Mouse (Mus musculus): ENCODE results near the gene Atf7. TPM values are rescaled to one million over a fixed set of nuclear protein-coding genes. Genes with fewer than 3 reads are reported as not detected.

Gene Atf7
- polyA plus RNA-seq, 1 experiment from 2014 or later: 25.1 TPM

DNA sequence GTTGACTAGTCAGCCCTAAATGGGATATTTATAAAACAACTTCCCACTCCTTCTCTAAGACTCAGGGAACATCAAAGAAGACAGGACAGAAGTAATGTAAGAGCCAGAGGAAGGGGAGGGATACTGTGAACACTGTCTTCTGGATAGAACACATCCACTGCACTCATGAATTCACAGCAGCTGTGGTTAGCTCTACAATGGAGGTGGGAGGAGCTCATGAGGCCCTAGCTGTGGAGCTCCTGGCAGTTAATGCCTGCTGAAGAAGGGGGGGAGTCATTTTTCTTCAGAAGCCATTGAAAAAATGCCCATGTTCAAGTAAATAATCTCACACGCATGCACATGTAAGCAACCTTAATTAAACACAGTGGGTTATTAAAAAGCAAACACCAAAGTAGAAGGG, 48.3 kb downstream of the Atf7 start:
- H3K9me3 ChIP-seq: no peaks in the 10 kb centered on the region
- ATAC-seq (replicated peaks): no peak
- 0 out of 2 replicates have a peak, but pooled peaks cover 3% of the 10 kb centered on the region for H3K4me1 ChIP-seq
- no peaks in the 10 kb centered on the region for H3K36me3 ChIP-seq
- H3K27me3 ChIP-seq: no peaks in the 10 kb centered on the region
- no peak overlapping the region for H3K4me3 ChIP-seq
- no peak overlapping the region for H3K4me2 ChIP-seq (replicated peaks)
- 28% methylated on average over 1 of the region's 1 CpGs for WGBS
- H3K27ac ChIP-seq (replicated peaks): peak overlapping the region; percentile 49
- H3K9ac ChIP-seq (replicated peaks): no peak overlapping the region

DNA sequence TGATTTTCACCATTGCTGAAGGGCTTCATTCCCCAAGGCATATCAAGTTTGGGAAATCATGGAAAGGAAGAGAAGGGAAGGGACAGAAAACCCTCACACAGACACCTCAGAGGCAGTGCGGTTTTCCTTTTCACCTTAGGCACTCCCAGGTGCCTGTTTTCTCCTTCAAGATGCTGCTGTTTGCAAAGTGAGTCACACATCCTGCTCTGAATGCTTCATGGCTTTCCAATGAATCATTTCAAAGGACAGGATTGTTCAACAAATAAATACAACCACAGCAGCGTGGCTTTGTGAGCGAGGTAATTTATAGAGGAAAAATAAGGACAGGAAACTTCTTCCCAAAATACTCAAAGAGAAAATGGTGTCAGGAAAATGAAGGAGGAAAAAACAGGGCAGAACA, 53.2 kb downstream of the Atf7 start:
- Histone ChIP-seq H3K9ac (replicated peaks) (no peak overlapping the region), H3K27me3 (no peaks in the 10 kb centered on the region), H3K36me3 (no peaks in the 10 kb centered on the region), H3K4me1 (0 out of 2 replicates have a peak, but pooled peaks cover 2% of the 10 kb centered on the region), H3K4me2 (replicated peaks) (no peak overlapping the region), H3K9me3 (no peaks in the 10 kb centered on the region), H3K27ac (replicated peaks) (peak overlapping the region; percentile 3), H3K4me3 (no peak overlapping the region)
- no peak for ATAC-seq (replicated peaks)
- WGBS: 80% methylated on average over 3 of the region's 3 CpGs

DNA sequence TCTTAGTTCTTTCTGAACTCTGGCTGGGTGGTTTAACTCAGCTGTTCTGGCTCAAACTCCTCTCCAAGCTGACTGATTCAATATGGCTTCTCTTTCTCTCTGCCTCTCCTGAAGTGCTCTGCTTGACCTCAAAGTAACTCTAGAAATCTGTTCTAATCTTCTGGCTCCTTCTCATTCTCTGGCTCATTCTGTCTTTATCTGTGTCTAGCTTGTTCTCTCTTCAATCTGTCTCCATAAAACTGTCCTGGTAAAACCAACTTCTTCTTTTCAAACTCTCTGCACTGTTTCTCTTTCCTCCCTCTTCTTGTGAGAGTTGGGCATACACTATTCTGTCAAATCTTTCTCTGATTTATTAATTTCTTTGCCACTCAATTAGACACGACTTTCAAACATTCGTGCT, 57.4 kb downstream of the Atf7 start:
- no peak for ATAC-seq (replicated peaks)
- H3K4me3 ChIP-seq: no peak overlapping the region
- H3K27me3 ChIP-seq: no peaks in the 10 kb centered on the region
- WGBS: 92% methylated on average over 2 of the region's 2 CpGs
- no peaks in the 10 kb centered on the region for H3K36me3 ChIP-seq
- no peak overlapping the region for H3K27ac ChIP-seq (replicated peaks)
- no peaks in the 10 kb centered on the region for H3K9me3 ChIP-seq
- H3K4me1 ChIP-seq: no peaks in the 10 kb centered on the region
- H3K9ac ChIP-seq (replicated peaks): no peak overlapping the region
- no peak overlapping the region for H3K4me2 ChIP-seq (replicated peaks)

DNA sequence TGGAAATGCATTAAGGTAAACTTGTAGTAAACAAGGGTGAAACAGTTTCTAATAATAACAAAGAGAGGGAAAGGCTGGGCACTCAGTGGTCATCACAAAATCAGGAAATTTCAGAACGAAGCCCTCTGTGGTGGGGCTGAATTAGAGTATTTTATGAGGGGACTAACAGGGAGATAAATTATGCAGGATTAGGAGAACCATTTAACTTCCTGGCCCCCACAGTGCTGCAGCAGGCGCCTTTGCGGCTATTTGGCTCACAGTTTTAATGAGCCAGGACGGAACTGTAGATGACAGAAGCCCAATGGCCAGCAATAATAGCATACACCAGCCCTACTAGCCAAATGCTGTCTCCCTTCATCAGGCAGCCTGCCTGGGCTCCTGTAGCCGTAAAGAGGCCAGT, 61.6 kb downstream of the Atf7 start:
- H3K9ac ChIP-seq (replicated peaks): no peak overlapping the region
- no peaks in the 10 kb centered on the region for H3K9me3 ChIP-seq
- no peaks in the 10 kb centered on the region for H3K4me1 ChIP-seq
- 54% methylated on average over 5 of the region's 5 CpGs for WGBS
- no peaks in the 10 kb centered on the region for H3K27me3 ChIP-seq
- H3K4me3 ChIP-seq: no peak overlapping the region
- H3K27ac ChIP-seq (replicated peaks): no peak overlapping the region
- H3K4me2 ChIP-seq (replicated peaks): no peak overlapping the region
- peaks cover 7% of the 10 kb centered on the region; the same call in 1 of the 2 replicates for H3K36me3 ChIP-seq
- ATAC-seq (replicated peaks): no peak

DNA sequence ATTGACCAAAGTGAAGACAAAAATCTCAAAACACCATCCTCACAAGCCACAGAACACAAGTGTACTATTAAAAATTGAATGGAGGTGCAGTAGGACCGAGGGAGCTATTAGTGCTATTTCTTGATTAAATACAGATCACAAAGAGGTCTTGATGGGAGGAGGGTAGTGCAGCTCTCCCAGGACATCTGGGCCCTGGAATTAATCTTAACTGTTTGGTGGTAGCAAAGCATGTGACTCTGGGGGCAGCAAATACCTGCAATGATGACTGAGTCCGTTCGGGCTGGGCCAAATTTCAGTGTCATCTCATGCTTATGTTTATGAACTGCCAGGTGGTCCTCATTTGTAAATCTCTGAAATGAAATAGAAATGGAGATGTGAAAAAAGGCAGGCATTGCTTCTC, 62.2 kb downstream of the Atf7 start:
- Histone ChIP-seq H3K9me3 (no peaks in the 10 kb centered on the region), H3K27ac (replicated peaks) (peak overlapping the region; percentile 1; the same call in 1 of the 2 replicates), H3K27me3 (no peaks in the 10 kb centered on the region), H3K4me2 (replicated peaks) (no peak overlapping the region), H3K4me3 (no peak overlapping the region), H3K9ac (replicated peaks) (no peak overlapping the region), H3K36me3 (peaks cover 7% of the 10 kb centered on the region; the same call in 1 of the 2 replicates), H3K4me1 (no peaks in the 10 kb centered on the region)
- WGBS: 84% methylated on average over 3 of the region's 3 CpGs
- ATAC-seq (replicated peaks): no peak

DNA sequence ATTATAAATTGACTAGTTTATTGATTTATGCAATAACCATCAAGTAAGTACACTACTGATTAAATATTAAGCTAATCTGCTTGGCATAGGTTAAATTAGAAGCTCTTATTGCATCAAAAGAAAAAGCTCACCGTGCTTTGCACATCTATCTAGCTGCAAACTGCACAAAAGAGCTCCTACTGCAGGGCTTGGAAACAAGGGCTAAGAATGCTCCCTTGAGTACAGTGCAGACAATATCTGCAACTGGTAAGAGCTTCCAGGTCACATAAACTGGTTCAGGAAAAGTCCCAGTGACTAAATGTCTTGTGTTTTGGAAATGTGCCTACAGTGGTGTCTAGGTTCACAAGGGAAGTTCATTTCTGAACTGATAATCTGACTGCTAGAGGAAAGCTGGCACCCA, 62.8 kb downstream of the Atf7 start:
- Histone ChIP-seq H3K9ac (replicated peaks) (no peak overlapping the region), H3K4me1 (no peaks in the 10 kb centered on the region), H3K4me2 (replicated peaks) (no peak overlapping the region), H3K9me3 (no peaks in the 10 kb centered on the region), H3K27me3 (no peaks in the 10 kb centered on the region), H3K27ac (replicated peaks) (peak overlapping the region; percentile 1; the same call in 1 of the 2 replicates), H3K4me3 (no peak overlapping the region), H3K36me3 (peaks cover 7% of the 10 kb centered on the region; the same call in 1 of the 2 replicates)
- no peak for ATAC-seq (replicated peaks)
- 85% methylated on average over 1 of the region's 1 CpGs for WGBS

DNA sequence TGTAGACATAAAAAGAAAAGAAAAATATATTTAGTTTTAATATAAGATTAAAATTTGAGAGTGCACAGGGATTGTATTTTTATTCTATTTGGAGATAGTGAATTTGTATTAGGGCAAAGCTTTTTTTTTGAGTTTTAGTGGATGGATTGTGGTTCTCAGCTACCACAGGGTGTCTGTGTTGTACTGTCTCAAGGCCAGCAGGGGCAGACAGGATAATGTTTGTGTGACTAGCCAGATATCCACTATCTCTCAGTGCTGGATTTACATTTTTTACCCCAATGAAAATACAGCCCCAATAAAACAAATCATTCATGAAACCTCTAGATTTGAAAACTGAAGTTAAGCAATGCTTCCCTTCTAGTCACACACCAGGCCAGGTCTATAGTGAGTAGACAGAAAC, 67.7 kb downstream of the Atf7 start:
- Histone ChIP-seq H3K9me3 (no peaks in the 10 kb centered on the region), H3K27me3 (no peaks in the 10 kb centered on the region), H3K9ac (replicated peaks) (no peak overlapping the region), H3K4me3 (no peak overlapping the region), H3K4me1 (no peaks in the 10 kb centered on the region), H3K36me3 (peaks cover 29% of the 10 kb centered on the region), H3K4me2 (replicated peaks) (no peak overlapping the region), H3K27ac (replicated peaks) (no peak overlapping the region)
- no peak for ATAC-seq (replicated peaks)

DNA sequence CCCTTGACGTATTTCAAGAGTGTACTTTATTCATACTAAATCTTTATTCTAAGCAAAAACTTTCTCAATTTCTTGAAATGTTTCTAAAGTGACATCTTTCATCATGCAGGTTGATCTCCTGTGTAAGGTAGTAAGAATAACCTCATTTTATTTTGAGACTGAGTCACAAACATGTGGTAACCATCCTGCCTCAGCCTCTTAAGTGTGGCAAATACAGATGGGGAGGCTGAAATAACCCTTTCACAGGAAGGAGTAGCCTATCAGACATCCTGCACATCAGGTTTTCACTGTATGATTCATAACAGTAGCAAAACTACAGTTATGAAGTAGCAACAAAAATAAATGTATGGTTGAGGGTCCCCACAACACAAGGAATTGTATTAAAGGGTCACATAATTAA, 69.7 kb downstream of the Atf7 start:
- Histone ChIP-seq H3K4me1 (no peaks in the 10 kb centered on the region), H3K4me3 (no peak overlapping the region), H3K9ac (replicated peaks) (no peak overlapping the region), H3K27me3 (no peaks in the 10 kb centered on the region), H3K9me3 (no peaks in the 10 kb centered on the region), H3K4me2 (replicated peaks) (no peak overlapping the region), H3K36me3 (peaks cover 43% of the 10 kb centered on the region), H3K27ac (replicated peaks) (no peak overlapping the region)
- ATAC-seq (replicated peaks): no peak
- 96% methylated on average over 1 of the region's 1 CpGs for WGBS

DNA sequence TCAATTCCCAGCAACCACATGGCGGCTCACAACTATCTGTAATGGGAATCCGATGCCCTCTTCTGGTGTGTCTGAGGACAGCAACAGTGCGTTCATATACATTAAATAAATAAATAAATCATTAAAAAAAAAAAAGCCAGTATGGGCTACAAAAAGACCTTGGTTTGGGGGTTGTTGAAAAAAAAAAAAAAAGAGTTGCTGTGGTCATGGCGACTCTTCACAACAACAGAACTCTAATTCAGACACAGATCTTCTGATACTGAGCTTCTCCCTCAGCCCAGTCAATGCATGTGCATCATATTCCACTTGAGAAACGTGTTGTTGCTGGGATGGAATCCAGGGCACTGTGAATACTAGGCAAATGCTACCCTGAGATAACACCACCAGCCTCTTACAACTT, 72.7 kb downstream of the Atf7 start:
- 94% methylated on average over 5 of the region's 5 CpGs for WGBS
- Histone ChIP-seq H3K36me3 (peaks cover 43% of the 10 kb centered on the region), H3K4me3 (no peak overlapping the region)

DNA sequence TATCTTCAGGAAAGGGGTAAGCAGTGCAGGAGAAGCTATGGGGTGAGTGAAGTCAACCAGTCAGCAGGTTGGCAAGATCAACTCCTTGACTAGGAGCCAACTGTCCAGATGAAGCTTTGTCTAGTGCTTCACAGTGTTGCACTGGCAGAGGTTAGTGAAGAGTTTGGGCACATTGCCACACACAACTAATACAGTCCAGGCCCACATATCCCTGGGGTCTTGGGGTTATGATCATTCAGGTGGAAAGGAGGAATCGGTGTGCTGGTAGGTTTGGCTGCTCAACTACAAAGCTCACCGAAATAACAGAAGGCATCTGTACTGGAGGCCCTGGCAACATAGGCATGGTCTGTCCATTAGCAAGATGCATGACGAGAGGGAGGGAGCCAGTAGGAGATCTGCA, 77.8 kb downstream of the Atf7 start:
- 54% methylated on average over 3 of the region's 3 CpGs for WGBS
- Histone ChIP-seq H3K4me1 (peaks cover 15% of the 10 kb centered on the region), H3K4me3 (no peak overlapping the region), H3K9ac (replicated peaks) (no peak overlapping the region), H3K36me3 (peaks cover 43% of the 10 kb centered on the region), H3K4me2 (replicated peaks) (no peak overlapping the region), H3K27ac (replicated peaks) (peak overlapping the region; percentile 89), H3K9me3 (no peaks in the 10 kb centered on the region), H3K27me3 (no peaks in the 10 kb centered on the region)
- ATAC-seq (replicated peaks): peak; percentile 71

More for the DNA sequence above, 72.7 kb downstream of the Atf7 start:
- H3K9ac ChIP-seq (replicated peaks): no peak overlapping the region
- H3K27me3 ChIP-seq: no peaks in the 10 kb centered on the region
- H3K4me1 ChIP-seq: peaks cover under 1% of the 10 kb centered on the region; the same call in 1 of the 2 replicates
- H3K9me3 ChIP-seq: no peaks in the 10 kb centered on the region
- ATAC-seq (replicated peaks): no peak
- H3K4me2 ChIP-seq (replicated peaks): no peak overlapping the region
- no peak overlapping the region for H3K27ac ChIP-seq (replicated peaks)

DNA sequence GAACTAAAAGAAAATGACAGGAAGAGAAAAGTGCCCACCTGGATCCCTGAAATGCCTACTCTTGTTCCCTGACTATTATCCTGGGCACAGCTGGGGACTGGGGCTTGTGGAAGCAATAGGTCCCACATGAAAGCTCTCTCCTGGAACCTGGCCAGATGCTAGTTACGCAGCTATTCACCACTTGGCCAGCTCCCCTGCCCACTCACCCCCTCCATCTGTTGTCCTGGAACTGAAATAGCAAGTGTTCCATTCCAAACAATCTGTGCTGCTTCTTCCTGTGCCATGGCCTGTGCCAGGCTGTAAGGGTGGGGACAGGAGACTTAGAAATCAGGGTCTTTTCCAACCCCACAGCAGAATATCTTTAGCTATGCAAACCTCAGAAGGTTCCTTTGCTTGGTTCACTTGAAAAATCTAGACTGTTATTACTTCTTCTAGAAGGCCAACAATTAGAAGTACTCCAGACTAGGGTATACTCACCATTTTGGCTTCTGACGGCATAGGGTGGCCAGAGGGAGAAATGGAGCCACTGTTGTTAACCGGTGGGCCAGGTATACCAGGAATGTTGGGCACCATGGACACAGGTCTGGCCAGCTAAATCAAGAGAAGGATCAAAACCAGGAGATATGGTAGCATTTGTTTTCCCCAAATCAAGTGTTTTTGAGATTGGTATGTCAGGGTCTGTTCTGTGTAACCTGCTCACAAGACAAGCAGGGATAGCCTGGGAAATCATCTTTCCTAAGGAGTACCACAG, 78.4 kb downstream of the Atf7 start:
- Histone ChIP-seq H3K4me3 (no peak overlapping the region), H3K9me3 (no peaks in the 10 kb centered on the region), H3K9ac (replicated peaks) (no peak overlapping the region), H3K4me2 (replicated peaks) (no peak overlapping the region), H3K27ac (replicated peaks) (peak overlapping the region; percentile 89), H3K4me1 (peaks cover 15% of the 10 kb centered on the region), H3K36me3 (peaks cover 42% of the 10 kb centered on the region), H3K27me3 (no peaks in the 10 kb centered on the region)
- ATAC-seq (replicated peaks): peak; percentile 89
- 62% methylated on average over 3 of the region's 3 CpGs for WGBS

DNA sequence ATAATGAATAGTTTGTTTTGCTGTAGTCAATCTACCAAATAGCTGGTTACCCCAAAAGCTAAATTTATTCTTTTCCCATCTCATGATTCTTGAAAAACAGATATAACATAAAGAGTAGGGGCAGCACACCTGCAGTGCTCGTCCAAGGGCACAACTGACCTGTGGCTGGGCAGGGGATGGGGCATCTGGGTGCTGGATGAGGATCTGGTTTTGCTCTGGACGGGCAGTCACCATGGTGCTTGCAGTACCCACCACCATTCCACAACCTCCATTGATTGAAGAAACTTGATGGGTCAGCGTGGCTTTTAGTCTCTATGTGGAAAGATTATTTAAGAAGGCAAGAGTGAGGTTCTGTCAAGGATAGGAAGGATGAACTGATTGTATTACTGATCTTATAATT, 79.0 kb downstream of the Atf7 start:
- H3K4me2 ChIP-seq (replicated peaks): no peak overlapping the region
- H3K27me3 ChIP-seq: no peaks in the 10 kb centered on the region
- 80% methylated on average over 3 of the region's 3 CpGs for WGBS

DNA sequence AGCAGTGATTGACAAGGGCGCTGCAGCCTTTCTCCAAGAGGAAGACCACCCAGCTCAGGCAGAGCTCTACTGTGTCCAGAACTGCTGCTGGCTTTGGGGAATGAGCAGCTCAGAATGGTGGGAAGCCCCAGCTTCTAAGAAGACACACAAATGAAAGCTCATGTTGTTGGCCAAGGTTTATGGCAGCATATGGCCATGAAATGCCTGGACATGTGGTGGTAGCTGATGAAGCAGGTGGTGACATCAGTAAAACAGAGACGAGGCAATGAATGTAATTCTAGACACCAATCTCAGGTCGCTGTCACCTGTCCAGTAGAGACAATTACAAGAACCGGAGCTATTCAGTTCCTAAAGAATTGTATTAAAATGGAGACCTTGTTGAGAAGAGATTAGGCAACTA, 80.5 kb downstream of the Atf7 start:
- WGBS: 72% methylated on average over 4 of the region's 4 CpGs
- Histone ChIP-seq H3K9ac (replicated peaks) (no peak overlapping the region), H3K4me3 (no peak overlapping the region), H3K27me3 (no peaks in the 10 kb centered on the region), H3K27ac (replicated peaks) (peak overlapping the region; percentile 51), H3K36me3 (peaks cover 49% of the 10 kb centered on the region), H3K4me1 (peaks cover 15% of the 10 kb centered on the region), H3K4me2 (replicated peaks) (no peak overlapping the region), H3K9me3 (no peaks in the 10 kb centered on the region)
- no peak for ATAC-seq (replicated peaks)

More for the DNA sequence above, 79.0 kb downstream of the Atf7 start:
- Histone ChIP-seq H3K9ac (replicated peaks) (no peak overlapping the region), H3K27ac (replicated peaks) (peak overlapping the region; percentile 89), H3K4me1 (peaks cover 15% of the 10 kb centered on the region), H3K4me3 (no peak overlapping the region), H3K9me3 (no peaks in the 10 kb centered on the region), H3K36me3 (peaks cover 38% of the 10 kb centered on the region)
- ATAC-seq (replicated peaks): peak; percentile 24; the same call in 1 of the 2 replicates

All from forebrain, embryonic 15.5 days (tissue).